Mouse (Mus musculus): ENCODE results near the gene Tex12. TPM values are rescaled to one million over a fixed set of nuclear protein-coding genes. Genes with fewer than 3 reads are reported as not detected.

The Tex12 gene
- not detected in 2 replicates for polyA plus RNA-seq (2016; fragmentation: Nextera tagmentation; extraction: Ambion mirVana)

- no peak within 1 kb of the TSS for H3K4me3 ChIP-seq
- 87% methylated on average over 38 of the region's 38 CpGs for WGBS
- no peaks in the 10 kb centered on the region for H3K36me3 ChIP-seq (replicated peaks)
- peaks cover 4% of the 10 kb centered on the region; the same call in 1 of the 2 replicates for H3K9me3 ChIP-seq
- no peaks in the 10 kb centered on the region for H3K27me3 ChIP-seq (replicated peaks; ENCODE audit: low read depth, poor library complexity, severe bottlenecking)
- DNase-seq (ENCODE audit: low spot score), result no peak
- no peak within 1 kb of the TSS for H3K27ac ChIP-seq (replicated peaks)
- no peaks in the 10 kb centered on the region for H3K4me1 ChIP-seq
These were observed at the start of gene Tex12 for GRCm38 (mm10) chr9:50561145-50561917. TSS of gene Tex12 (minus strand) at chr9:50561325.

- peak overlapping the region; percentile 91 for H3K4me3 ChIP-seq
- DNase-seq (ENCODE audit: low spot score), result no peak
- H3K4me1 ChIP-seq, result peaks cover 25% of the 10 kb centered on the region
- peaks cover 62% of the 10 kb centered on the region for H3K36me3 ChIP-seq (replicated peaks)
- 5% methylated on average over 6 of the region's 6 CpGs for WGBS
- peak overlapping the region; percentile 94 for H3K27ac ChIP-seq (replicated peaks)
- H3K9me3 ChIP-seq, result no peaks in the 10 kb centered on the region
- H3K27me3 ChIP-seq (replicated peaks; ENCODE audit: low read depth, poor library complexity, severe bottlenecking), result no peaks in the 10 kb centered on the region
These were observed 43.2 kb upstream of the Tex12 start for GRCm38 (mm10) chr9:50604338-50604737.

DNA sequence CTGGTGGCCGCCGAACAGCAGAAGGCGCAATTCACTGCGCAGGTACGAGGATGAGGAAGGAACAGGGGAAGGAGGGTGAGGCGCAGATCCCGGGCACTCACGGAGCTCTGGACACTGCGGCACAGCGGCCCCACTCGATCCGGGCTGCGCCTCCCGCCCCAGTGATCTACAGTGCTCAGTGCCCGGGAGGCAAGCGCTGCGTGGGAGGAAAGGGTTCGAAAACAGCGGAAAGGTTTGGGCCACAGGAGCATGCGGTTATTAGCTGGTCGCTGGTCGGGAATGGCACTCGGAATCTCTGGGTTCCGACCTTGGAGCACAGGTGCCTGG lies 42.8 kb upstream of the Tex12 start:
- peak overlapping the region; percentile 91 for H3K4me3 ChIP-seq
- DNase-seq (ENCODE audit: low spot score), result no peak
- peaks cover 25% of the 10 kb centered on the region for H3K4me1 ChIP-seq
- H3K36me3 ChIP-seq (replicated peaks), result peaks cover 62% of the 10 kb centered on the region
- H3K27ac ChIP-seq (replicated peaks), result peak overlapping the region; percentile 94
- WGBS, result 0% methylated on average over 24 of the region's 24 CpGs
- no peaks in the 10 kb centered on the region for H3K9me3 ChIP-seq
- no peaks in the 10 kb centered on the region for H3K27me3 ChIP-seq (replicated peaks; ENCODE audit: low read depth, poor library complexity, severe bottlenecking)

DNA sequence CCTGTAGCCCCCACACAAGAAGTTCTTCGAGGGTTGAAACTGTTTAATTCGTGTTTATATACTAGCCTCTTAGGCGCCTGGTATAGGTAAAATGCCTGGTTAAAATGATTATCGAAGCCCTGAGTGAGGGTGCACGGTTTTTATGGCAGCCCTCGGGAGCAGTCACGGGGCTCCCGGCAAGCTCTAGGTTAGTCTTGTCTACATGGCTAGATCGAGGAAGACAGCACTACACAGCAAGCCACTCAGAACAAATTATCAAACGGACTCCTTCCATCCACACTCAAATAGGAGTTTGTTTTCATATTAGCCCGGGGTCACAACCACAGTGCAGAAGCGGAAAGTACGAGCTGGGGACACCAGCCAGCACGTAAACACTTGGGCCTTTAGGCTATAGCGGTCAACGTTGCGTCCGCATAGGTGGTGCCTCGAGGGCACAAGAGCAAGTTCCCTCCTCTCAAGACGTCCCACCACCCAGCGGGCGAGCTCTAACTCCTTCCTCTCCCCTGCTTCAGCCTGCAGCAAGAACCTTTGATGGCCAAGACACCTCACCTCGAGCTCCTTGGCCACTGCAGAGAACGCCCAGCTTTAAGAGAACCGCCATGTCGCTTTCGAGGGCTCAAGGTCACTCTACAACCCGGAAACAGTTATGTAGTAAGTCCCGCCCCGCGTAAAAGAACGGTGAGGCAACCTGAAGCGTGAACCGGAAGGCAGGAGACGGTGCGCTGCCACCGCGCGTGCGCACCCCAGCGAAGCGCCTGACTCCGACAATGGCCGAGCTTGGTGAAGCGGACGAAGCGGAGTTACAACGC lies 42.3 kb upstream of the Tex12 start, which contains the start of the genes Sdhd and Timm8b:
TSS of gene Sdhd (minus strand) at position 624 of the 809 bp plus-strand sequence.
TSS of gene Timm8b (plus strand) at position 722 of the 809 bp plus-strand sequence.
- H3K27ac ChIP-seq (replicated peaks), result peak within 1 kb of the TSS; percentile 94
- no peaks in the 10 kb centered on the region for H3K9me3 ChIP-seq
- 1% methylated on average over 48 of the region's 48 CpGs for WGBS
- peak within 1 kb of the TSS; percentile 91 for H3K4me3 ChIP-seq
- peak; percentile 96 for DNase-seq (ENCODE audit: low spot score)
- H3K27me3 ChIP-seq (replicated peaks; ENCODE audit: low read depth, poor library complexity, severe bottlenecking), result no peaks in the 10 kb centered on the region
- peaks cover 62% of the 10 kb centered on the region for H3K36me3 ChIP-seq (replicated peaks)
- H3K4me1 ChIP-seq, result peaks cover 25% of the 10 kb centered on the region

GRCm38 (mm10) chr9:50602055-50602845 lies 41.1 kb upstream of the Tex12 start:
- H3K27me3 ChIP-seq (replicated peaks; ENCODE audit: low read depth, poor library complexity, severe bottlenecking), result no peaks in the 10 kb centered on the region
- H3K27ac ChIP-seq (replicated peaks), result no peak overlapping the region
- DNase-seq (ENCODE audit: low spot score), result no peak
- H3K9me3 ChIP-seq, result no peaks in the 10 kb centered on the region
- WGBS, result 91% methylated on average over 7 of the region's 7 CpGs
- peak overlapping the region; percentile 91 for H3K4me3 ChIP-seq
- H3K4me1 ChIP-seq, result peaks cover 25% of the 10 kb centered on the region
- peaks cover 62% of the 10 kb centered on the region for H3K36me3 ChIP-seq (replicated peaks)

GRCm38 (mm10) chr9:50601536-50601935 lies 40.4 kb upstream of the Tex12 start:
- no peaks in the 10 kb centered on the region for H3K27me3 ChIP-seq (replicated peaks; ENCODE audit: low read depth, poor library complexity, severe bottlenecking)
- H3K4me1 ChIP-seq, result peaks cover 25% of the 10 kb centered on the region
- peak overlapping the region; percentile 91; the same call in 1 of the 2 replicates for H3K4me3 ChIP-seq
- H3K9me3 ChIP-seq, result no peaks in the 10 kb centered on the region
- H3K36me3 ChIP-seq (replicated peaks), result peaks cover 62% of the 10 kb centered on the region
- no peak for DNase-seq (ENCODE audit: low spot score)
- no peak overlapping the region for H3K27ac ChIP-seq (replicated peaks)
- 93% methylated on average over 6 of the region's 6 CpGs for WGBS

DNA sequence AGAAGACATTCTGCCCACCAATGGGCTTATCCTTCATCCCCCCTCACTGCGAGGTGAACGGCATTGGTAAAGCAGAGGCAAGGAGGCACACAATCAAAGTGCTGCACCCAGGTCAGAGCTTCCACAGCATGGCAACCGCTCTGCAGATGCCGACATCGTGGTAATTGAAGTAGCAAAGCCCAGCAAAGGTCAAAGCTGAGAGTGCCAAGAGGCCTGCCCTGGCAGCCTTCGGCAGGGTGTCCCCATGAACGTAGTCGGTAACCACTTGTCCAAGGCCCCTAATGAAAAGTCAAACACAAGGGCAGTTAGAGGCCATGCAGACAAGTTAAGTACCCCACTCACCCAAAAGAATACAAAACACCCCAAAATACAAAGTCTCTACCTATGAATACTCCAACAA lies 35.8 kb upstream of the Tex12 start:
- peaks cover 67% of the 10 kb centered on the region for H3K36me3 ChIP-seq (replicated peaks)
- 96% methylated on average over 8 of the region's 8 CpGs for WGBS

DNA sequence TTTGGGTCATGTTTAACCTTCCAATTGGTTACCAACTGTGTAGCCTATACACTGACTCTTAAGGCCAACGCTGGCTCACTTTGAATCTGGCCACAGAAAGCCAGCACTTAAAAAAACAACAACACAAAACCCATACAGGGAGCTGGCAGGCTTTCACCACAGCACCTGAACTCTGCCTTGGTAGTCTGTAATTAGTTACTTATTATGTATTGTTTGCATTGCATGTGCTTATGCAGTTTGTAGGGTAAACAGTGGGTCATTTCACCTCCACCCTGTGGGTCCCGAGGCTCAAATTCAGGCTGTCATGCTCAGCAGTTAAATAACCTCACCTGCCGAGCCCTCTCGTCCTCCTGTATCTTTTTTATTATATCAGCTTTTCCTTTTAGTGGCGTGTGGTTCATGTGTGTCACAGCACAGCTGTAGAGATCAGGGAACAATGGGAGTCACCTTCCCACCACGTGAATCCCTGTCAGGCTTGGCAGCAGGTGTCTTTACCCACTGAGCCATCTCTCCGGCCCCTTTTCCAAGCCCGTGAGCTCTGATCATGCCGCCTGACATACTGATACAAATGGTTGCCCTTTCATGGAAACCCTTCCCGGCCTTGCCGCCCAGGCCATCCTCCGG lies 33.8 kb upstream of the Tex12 start:
- no peak overlapping the region for H3K27ac ChIP-seq (replicated peaks)
- no peak overlapping the region for H3K4me3 ChIP-seq
- no peaks in the 10 kb centered on the region for H3K4me1 ChIP-seq
- DNase-seq (ENCODE audit: low spot score), result no peak
- 81% methylated on average over 12 of the region's 12 CpGs for WGBS
- H3K36me3 ChIP-seq (replicated peaks), result peaks cover 55% of the 10 kb centered on the region
- H3K27me3 ChIP-seq (replicated peaks; ENCODE audit: low read depth, poor library complexity, severe bottlenecking), result no peaks in the 10 kb centered on the region
- no peaks in the 10 kb centered on the region for H3K9me3 ChIP-seq

More for the DNA sequence above, 35.8 kb upstream of the Tex12 start:
- DNase-seq (ENCODE audit: low spot score), result no peak
- no peak overlapping the region for H3K27ac ChIP-seq (replicated peaks)
- H3K4me3 ChIP-seq, result no peak overlapping the region
- no peaks in the 10 kb centered on the region for H3K9me3 ChIP-seq
- H3K4me1 ChIP-seq, result peaks cover 7% of the 10 kb centered on the region
- H3K27me3 ChIP-seq (replicated peaks; ENCODE audit: low read depth, poor library complexity, severe bottlenecking), result no peaks in the 10 kb centered on the region

- Histone ChIP-seq H3K9me3 (no peaks in the 10 kb centered on the region), H3K4me1 (no peaks in the 10 kb centered on the region), H3K4me3 (no peak overlapping the region), H3K27ac (replicated peaks) (no peak overlapping the region), H3K27me3 (replicated peaks; ENCODE audit: low read depth, poor library complexity, severe bottlenecking) (no peaks in the 10 kb centered on the region), H3K36me3 (replicated peaks) (peaks cover 41% of the 10 kb centered on the region)
- DNase-seq (ENCODE audit: low spot score), result peak; percentile 37
- 84% methylated on average over 3 of the region's 3 CpGs for WGBS
These were observed 32.4 kb upstream of the Tex12 start for GRCm38 (mm10) chr9:50593544-50593943.

DNA sequence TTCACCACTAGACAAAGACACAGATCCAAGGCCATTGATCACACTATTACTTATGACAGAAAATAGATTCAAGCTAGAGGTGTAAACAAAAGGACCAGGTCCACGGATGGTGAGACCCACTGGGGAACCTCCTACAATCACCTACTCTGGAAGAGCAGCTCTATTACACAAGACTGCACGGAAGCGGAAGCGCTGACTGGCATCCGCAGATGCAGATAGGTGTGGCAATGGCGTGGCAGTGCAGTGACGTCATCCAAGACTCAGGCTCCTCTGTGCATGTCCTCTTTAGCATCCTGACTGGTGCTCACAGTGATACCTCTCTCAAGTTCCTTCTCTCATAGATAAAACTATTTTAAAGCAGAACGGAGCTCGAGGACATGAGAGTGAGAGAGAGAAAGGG lies 31.8 kb upstream of the Tex12 start:
- Histone ChIP-seq H3K4me1 (no peaks in the 10 kb centered on the region), H3K27ac (replicated peaks) (no peak overlapping the region), H3K4me3 (no peak overlapping the region), H3K36me3 (replicated peaks) (peaks cover 35% of the 10 kb centered on the region), H3K27me3 (replicated peaks; ENCODE audit: low read depth, poor library complexity, severe bottlenecking) (no peaks in the 10 kb centered on the region), H3K9me3 (no peaks in the 10 kb centered on the region)
- DNase-seq (ENCODE audit: low spot score), result no peak
- 88% methylated on average over 9 of the region's 9 CpGs for WGBS

DNA sequence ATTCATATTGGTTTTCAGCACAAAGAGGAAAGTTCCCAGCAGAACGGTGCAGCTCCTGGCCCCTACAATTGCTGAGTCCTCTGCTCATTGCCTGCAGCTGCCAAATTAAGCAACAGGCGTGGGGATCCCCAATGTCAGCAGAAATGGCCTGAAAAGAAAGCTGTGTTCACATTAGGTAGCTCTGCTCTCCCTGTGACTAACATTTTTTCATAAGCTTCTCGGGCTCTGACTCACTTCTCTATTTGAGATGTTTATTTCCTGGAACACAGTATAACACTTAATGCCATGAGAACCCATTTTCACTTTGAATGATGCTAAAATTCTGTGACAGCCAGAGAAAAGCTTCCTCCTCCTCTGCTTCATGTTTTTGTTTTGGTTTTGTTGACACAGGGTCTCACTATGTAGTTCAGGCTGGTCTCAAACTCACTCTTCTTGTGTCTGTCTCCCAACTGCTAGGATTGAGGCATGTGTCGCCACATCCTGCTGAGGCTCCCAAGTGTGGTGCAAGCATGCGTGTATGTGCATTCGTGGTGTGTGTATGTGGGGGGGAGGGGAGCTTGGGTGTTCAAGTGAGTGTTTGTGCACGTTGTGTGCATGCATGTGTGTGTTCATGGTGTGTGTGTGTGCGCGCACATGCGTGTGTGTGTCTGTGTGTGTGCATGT lies 29.9 kb upstream of the Tex12 start:
- WGBS, result 80% methylated on average over 10 of the region's 10 CpGs
- Histone ChIP-seq H3K9me3 (no peaks in the 10 kb centered on the region), H3K27me3 (replicated peaks; ENCODE audit: low read depth, poor library complexity, severe bottlenecking) (no peaks in the 10 kb centered on the region), H3K27ac (replicated peaks) (no peak overlapping the region), H3K36me3 (replicated peaks) (peaks cover 15% of the 10 kb centered on the region), H3K4me3 (no peak overlapping the region), H3K4me1 (no peaks in the 10 kb centered on the region)
- DNase-seq (ENCODE audit: low spot score), result no peak

Measured in embryonic facial prominence, embryonic 10.5 days (tissue).